Mouse (Mus musculus) adrenal gland, postnatal 25 days (tissue): ENCODE measurements around the gene Kirrel. TPM values are rescaled to one million over a fixed set of nuclear protein-coding genes. Genes with fewer than 3 reads are reported as not detected.

Experiments used
- DNase-seq: peaks from one replicate; pipeline ENCODE4 v3.0.0; 2021; ENCODE audit warnings: mixed read lengths
- long read RNA-seq: library from polyadenylated mRNA; stranded (forward); transcript quantifications from one replicate; pipeline ENCODE4 v2.0.0, GENCODE M21; 2021
- total RNA-seq: library from RNA; stranded (reverse); gene quantifications from 2 replicates; pipeline ENCODE4 v1.2.3, GENCODE M21; 2021

Gene Kirrel
- 15.2 and 18.1 TPM in 2 replicates for total RNA-seq
- long read RNA-seq, partial matches to known transcripts, result 1 of 3 reads
- long read RNA-seq, other reads (novel, unspliced or antisense), result 2 of 3 reads

DNA sequence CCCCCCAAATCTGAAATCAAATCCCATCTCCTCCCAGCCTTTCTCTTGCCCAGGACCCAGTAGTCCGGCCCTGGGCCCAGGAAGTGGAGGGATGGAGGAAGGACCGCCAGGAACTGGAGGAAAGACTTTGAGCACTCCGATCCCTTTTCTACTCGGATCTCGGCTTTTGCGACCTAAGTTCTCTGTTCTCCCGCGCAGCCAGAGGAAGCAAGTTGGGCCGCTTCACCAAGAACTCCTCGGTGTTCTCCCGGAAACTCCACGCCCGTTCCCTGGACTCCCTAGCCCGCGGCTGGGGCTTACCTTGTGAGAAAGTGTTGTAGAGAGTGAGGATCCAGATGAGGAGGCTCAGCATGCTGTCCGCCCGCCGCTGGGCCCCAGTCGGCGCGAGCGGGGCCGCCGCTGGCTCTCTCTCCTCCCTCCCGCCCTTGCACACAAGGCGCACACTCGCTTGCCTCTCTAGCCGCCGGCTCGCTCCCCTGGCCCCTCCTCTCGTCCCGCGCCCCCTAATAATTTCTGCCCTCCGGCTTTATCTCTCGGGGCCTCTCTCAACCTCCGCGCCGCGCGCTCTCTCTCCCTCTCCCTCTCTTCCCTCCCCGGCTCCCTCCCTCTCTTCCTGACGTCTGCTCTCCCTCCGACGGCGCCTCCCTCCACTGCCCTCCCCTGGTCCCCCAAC lies at the start of gene Kirrel:
Kirrel (minus strand) TSS at position 652 of the 673 bp plus-strand sequence.
- peak; percentile 81 for DNase-seq

DNA sequence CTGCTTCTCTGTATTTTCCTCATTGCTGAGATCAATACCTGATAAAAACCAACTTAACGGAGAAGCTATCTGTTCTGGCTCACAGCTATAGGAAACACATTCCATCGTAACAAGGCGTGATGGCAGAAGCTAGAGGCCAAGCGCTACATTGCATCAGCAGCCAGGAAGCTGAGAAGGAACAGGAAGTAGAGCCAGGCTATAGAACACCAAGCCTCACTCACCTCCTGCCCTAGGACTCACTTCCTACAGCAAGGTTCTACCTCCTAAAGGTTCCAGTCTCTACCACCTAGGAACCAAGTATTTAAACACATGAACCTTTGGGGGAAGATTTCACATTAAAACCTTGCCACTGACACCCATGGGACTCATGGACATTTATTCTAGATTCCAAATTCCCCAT lies 49.1 kb upstream of the Kirrel start:
- no peak for DNase-seq

DNA sequence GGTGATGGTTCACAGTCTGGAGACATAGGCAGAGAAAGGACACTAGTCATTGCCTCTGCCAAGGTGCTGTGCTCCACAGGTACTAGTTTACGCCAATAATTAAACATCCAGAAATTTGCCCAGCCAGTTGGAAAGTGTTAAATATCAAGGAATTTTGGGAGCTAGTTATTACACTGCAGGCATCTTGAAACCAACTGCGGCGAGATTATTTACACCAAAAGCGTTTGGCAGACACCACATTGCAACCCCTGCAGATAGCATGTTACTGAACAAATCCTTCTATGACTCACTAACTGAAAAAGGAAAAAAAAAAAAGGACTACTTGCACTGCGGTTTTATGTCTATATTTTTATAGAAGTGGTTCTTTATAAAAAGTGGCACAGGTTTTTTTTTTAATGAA lies 47.8 kb upstream of the Kirrel start:
- no peak for DNase-seq

DNA sequence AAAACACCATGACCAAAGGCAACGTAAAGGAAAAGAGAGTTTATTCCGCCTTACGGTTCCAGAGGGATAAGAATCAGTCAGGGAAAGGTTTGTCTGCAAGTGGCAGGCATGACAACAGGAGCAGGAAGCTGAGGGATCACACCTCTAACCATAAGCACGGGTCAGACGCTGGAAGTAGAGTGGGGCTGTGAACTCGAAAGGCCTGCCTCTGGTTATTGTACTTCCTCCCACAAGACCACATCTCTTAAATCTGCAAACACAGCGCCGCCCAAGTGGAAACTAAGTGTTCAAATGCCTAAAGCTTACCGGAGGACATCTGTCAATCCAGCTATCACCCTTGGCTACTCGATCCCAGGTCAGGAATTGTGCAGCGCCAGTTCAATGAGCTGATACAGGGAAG lies 40.6 kb upstream of the Kirrel start:
- no peak for DNase-seq

DNA sequence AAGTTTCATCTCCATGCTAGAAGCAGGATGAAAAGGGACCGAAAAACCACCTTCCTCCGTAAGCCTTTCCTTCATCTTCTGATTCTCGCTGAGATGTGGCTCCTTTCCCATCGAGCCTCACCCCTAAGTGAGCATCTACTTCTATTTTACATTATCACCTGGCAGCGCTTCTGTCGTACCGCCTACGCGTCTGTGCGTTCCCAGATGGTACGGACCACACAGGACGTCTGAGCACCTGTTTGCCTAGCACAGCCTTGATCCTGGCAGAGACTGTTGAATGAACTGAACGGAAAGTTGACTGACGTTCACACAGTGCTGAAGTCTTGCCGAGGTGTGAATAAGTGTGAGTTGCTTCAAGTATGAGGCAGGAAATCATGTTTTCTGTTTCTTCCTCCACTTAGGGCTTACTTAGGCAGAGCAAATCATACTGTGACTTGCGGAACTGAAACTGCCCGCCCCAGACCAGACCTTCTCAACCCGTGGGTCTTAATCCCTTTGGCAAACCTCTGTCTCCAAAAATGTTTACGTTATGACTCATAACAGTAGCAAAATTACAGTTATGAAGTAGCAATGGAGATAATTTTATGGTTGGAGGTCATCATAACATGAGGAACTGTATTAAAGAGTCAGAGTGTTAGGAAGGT lies 39.8 kb upstream of the Kirrel start:
- DNase-seq, result no peak

- DNase-seq, result no peak
Measured at GRCm38 (mm10) chr3:87206336-87207075, 32.0 kb upstream of the Kirrel start.

DNA sequence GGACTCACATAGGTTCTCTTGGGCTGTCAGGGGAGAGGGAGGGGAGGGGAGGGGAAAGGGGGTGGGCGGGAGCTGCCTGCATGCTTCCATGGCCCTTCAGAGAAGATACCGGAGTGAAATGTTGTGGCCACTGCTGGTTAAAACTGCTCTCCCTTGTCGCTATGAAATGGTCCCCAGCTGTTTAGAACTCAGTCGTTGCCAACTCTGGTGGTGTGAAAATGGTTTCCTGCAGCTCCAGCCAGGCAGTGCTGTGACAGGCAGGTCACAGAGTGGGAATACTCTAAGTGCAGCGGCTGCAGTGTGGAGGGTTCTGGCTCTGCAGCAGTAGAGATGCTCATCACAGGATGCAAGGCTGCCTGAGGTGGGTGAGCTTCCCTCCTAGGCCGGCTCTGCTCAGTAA lies 22.1 kb upstream of the Kirrel start:
- DNase-seq, result no peak

GRCm38 (mm10) chr3:87195041-87195440 lies 20.5 kb upstream of the Kirrel start:
- no peak for DNase-seq

DNA sequence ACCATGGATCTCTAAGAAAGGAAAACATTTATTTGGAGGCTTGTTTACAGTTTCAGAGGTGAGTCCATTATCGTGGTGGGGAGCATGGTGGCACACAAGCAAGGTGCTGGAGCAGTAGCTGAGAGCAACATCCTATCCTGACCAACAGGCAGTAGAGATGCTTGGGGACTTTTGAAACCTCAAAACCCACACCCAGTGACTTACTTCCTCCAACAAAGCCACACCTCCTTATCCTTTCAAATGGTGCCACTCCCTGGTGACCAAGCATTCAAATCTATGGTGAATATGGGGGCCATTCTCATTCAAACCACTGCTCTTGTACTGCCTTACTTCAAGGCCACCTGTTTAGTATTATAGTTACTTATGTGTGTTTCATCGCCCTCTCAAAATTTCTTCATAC lies 20.0 kb upstream of the Kirrel start:
- DNase-seq, result no peak

DNA sequence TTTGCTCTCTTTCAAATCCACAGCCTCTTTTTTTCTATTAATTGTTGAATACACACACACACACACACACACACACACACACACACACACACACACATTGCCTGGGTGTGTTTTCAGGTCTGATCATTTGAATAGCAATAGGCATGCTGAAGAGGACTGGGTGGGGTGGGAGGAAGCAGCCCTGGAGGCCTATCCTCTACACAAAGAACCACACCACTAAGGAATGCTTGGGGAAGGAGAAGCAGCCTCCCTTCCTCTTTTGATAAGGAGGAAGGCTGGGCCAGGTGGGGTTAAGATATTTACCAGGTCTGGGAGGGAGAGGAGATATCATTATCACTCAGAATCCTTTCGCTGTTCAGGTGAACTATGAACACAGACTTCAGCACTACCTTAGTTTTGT lies 19.2 kb upstream of the Kirrel start:
- DNase-seq, result no peak

- no peak for DNase-seq
Measured at GRCm38 (mm10) chr3:87193352-87193751, 18.8 kb upstream of the Kirrel start.

- no peak for DNase-seq
Measured at GRCm38 (mm10) chr3:87176687-87177086, 2.1 kb upstream of the Kirrel start.

DNA sequence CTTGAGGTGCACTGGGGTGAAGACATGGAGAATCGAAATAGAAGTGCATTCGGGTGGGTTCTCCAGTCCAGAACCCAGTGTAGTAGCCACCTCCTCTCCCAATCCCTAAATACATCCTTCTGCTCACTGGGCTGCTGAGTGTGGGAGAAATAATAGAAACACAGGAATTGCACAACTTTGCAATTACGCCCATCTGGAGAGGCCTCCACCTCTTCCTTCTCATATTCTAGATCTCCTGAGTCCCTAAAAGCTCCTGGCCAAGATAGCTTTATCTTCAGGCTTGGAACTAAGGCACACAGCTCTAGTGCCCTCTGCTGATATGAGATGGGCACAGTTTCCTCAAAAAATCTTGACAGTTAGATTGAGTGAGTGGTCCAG lies 880 bp upstream of the Kirrel start:
- no peak for DNase-seq

DNA sequence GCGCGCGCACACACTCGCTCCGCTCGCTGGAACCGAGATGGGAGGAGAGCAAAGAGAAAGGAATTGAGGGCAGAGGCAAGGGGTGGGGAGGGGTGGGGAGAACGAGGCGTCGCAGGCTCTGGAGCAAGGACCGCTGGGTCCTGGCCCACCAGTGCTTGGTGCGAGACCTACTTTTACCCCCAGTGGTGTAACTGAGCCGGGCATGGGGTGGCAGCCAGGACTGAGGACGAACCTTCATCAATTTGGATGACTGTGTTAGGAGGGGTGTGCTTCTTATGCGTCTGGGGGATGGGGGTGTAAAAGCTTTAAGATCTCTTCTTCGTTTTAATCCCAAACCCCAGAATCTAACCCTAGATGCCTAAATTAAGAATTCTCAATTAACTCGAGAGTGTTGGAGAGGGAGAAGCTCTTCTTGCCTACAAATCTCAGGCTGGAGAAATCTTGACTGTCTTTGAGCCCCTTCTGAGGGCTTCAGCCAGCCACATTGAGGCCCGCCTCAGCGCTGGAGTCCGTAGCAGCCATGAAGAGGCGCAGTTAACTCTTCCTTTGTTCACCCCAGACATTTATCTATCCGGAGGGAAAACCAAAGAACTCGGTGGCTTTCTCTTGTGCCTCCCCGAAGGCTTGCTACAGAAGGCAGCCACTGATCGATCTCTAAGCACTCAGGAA lies 356 bp upstream of the Kirrel start:
- no peak for DNase-seq

- no peak for DNase-seq
Measured at GRCm38 (mm10) chr3:87173486-87174085, 961 bp downstream of the Kirrel start.

GRCm38 (mm10) chr3:87173103-87173444 lies 1.5 kb downstream of the Kirrel start:
- DNase-seq, result no peak

DNA sequence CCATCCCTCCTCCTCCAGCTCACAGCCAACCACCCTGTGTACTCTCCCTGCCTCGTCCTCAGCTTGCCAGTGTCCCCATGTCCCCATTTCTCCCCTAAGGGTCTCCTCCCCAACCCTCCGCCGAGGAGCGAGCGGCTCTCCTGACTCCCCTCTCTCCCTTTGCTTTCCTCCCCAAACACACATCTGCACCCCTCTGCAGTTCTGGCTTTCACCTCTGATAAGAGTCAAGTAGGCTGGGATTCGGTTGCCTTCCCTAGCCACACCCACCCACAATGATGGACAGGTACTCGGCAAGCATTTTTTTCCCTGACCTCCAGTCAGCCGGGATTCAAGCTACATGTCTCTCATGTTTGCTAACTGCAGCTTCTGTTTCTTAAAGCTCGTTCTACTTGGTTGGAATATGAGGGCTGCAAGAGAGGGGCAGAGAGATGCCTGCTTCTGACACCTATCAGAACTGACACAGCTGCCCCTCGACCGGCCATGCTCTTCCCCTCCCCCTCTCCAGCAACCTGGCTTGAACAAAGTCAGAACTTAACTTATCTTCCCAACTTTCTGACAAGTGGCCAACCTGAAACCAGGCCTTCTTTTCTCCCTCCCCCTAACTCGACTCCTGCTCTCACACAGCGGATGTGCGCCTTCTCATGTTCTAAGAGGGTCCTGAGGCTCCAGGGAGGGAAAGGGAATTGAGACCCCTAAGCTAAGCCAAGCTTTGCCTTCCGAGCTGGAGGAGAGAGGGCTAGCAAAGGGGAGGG lies 2.0 kb downstream of the Kirrel start:
- DNase-seq, result no peak

- no peak for DNase-seq
Measured at GRCm38 (mm10) chr3:87171201-87172100, 3.1 kb downstream of the Kirrel start.

DNA sequence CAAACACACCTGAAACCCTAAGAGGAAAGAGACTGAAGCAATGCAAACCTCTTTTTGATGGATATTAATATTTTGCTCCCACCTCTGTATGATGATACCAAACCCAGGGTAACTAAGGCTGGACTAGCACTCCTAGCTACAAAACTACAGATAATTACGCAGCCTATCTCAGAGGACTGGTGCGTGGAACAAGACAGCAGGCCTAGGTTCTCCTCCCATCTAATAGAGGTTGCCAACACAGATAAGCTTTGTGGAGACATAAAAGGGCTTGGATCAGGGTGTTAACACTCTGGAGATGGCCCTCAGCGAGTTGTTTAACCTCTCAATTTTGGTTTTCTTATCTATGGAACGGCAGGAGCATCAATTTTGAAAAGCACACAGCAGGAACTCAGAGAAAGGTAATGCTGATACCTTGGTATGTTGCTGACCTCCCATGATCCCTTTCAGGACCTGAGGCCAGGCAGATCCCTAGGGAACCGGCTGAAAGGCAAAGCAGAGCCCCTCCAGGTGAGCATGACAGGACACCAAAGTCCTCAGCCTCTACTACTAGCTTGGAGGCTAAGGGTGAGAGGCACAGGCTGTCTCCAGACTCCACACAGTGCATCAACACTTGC lies 5.0 kb downstream of the Kirrel start:
- DNase-seq, result no peak

DNA sequence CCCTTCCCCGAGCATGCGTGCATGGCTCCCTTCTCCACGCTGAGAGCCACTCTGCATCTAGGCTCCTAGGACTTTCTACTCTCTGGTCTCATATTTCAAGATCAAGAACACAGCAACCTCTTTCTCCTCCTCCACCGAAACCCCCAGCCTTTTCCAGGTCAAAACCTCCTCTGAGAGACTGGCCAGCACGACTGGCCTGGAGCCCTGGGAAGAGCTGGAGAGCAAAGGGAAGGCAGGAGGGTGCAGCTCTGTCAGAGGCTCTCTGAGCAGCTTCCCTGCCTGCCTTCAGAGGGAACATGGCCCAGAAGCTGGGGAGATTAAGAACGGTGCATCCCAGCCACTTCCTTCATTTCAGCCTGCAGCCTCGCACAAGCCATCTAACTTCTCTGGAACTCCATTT lies 5.8 kb downstream of the Kirrel start:
- DNase-seq, result no peak
